Mouse (Mus musculus) right cerebral cortex, postnatal 14 days (tissue): ENCODE measurements around the gene Atp10a.
A peak's percentile ranks its signal among the peaks of the same experiment; 100 is the strongest.

Source experiments
- DNase-seq: peaks from one replicate; pipeline ENCODE4 v3.0.0; 2022

Gene Atp10a

DNA sequence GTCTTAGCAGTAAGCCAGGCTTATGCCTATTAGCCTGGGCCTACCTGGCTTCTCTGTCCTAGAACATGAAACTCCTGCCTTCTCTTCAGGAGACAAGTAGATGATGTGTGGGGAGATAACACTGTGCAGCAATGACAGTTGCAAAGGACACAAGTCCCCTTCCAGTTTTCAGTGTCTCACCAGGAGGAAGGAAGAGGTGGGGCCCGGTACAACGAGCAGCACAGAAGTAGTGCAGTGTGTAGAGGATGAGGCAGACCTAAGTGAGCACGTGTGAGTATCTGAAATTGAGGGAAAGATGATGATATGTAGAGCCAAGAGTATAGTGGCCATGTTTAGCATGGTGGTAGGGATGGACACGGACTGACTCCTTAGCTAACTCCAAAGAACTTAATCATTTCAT is 86.0 kb downstream of the Atp10a start:
- no peak for DNase-seq

DNA sequence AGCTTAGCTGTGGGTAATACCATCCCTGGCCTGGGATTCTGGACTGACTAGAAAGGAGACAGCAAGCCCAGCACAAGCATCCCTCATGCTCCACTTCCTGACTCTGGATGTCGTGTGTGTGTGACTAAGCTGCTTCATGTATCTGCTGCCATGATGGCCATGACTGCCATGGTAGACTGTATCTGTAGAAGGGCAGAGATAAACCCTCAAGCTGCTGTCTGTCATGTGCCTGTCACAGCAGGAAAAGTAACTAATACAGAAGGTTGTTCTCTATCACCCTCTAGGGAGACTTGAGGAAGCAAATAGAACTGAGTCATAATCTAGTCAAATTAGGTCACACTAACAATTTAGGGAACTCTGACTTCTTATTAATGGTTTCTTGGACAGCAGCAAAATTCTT is 86.7 kb downstream of the Atp10a start:
- DNase-seq, result no peak

- DNase-seq, result no peak
These were observed 87.7 kb downstream of the Atp10a start for GRCm38 (mm10) chr7:58743362-58744320.

DNA sequence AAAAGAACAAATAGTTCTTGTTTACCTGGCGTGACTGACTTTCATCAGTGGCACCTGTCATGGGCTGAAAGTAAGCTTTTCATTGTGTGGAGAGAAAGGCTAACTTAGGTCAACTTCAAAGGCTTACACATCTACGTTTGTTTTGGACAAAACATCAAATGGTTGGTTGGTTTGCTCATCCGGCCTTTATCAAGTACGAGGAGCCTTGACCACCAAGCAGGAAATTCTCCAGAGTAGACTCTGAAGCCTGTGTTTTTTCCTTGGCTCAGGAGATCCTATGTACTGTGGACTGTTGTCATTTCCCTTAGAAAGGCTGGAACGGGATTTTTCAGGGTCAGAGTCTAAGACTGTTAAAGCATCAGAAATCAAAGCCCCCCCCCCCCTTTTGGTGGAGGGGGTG is 90.9 kb downstream of the Atp10a start:
- DNase-seq, result no peak

DNA sequence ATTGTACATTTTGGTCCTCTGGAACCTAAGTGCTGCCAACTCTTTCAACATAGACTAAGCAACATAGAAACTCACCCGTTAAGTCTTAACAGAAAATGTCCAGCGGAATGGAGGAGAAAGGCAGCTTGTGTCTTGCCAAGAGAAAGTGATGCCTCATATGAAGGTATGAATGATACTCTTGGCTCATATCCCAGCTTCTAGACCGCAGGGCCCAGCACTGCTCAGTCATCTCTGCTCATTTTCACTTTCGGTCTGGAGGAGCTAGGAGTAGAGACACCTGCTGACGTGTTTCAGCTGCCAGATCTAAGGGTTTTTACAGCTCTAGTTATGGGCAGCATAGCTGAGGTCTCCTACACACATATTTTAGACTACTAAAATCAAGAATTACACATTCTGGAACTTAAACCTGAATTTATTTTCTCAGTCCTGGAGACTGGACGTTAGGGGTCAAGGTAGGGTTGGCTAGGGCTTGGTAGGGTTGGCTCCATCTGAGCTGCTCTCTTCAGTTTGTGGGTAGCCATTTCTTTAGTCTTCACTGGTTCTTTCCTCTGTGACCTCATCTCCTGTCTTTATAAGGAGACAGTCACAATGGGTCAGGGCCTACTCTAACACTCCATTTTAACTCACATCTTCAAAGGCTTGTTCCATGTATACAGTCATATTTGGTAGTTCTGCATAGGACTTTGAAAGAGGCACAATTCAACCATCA is 94.1 kb downstream of the Atp10a start:
- no peak for DNase-seq

GRCm38 (mm10) chr7:58752041-58752440 is 96.1 kb downstream of the Atp10a start:
- no peak for DNase-seq

GRCm38 (mm10) chr7:58754076-58754475 is 98.1 kb downstream of the Atp10a start:
- no peak for DNase-seq

GRCm38 (mm10) chr7:58754536-58754935 is 98.6 kb downstream of the Atp10a start:
- no peak for DNase-seq

GRCm38 (mm10) chr7:58755083-58755482 is 99.1 kb downstream of the Atp10a start:
- DNase-seq, result no peak

DNA sequence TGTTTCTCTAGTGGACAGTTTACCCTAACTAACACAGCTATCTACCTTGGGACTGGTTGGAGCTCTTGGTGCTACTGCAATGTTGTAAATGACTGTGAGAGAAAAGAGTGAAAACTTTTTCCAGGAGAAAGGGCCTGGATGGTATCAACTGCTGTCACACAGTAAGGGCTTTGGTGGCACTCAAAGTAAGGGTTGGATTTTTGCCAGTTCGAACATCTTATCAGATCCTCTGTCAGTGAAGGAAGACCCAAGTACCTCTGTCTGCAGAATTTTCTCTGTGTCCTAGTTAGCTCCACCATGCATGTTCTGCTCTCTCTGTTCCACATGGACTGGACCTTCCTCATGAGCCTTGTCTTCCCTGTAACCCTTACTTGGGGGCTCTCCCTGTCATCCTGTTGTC is 99.9 kb downstream of the Atp10a start:
- no peak for DNase-seq

DNA sequence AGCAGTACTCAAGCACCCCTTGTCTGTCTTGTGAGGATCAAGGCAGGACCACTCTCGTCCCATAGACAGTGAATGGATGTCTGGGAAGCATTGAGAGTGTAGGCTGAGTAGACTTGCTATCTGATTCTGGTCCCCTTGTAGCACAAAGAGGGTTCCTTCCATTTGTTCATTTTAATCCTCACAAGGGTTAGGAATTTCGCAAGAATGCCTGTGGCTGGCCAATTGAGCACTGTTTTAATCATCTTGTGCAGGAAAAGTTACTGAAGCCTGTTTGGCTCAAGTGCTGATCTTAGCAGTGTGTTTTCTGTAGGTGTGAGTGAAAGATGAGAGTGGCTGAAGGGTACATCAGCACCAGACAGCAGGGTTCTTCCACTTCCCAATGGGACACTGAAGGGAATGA is 101.4 kb downstream of the Atp10a start:
- no peak for DNase-seq

DNA sequence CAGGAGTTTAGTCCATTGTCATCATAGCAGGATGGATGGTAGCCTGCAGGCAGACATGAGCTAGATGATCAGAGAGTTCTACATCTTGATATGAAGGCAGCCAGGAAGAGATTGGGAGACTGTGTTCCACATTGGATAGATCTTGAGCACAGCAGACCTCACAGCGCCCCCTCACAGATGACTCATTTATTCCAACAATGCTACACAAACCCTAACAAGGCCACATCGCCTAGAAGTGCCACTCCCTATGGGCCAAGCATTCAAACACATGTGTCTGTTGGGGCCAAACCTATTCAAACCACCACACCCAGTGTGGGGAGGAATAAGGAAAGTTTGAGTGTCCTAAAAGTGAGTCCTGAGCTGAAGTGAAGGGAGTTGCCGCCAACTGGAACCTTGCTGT is 102.4 kb downstream of the Atp10a start:
- no peak for DNase-seq

GRCm38 (mm10) chr7:58759265-58759664 is 103.3 kb downstream of the Atp10a start:
- DNase-seq, result no peak

GRCm38 (mm10) chr7:58767257-58767656 is 111.3 kb downstream of the Atp10a start:
- DNase-seq, result peak; percentile 68

DNA sequence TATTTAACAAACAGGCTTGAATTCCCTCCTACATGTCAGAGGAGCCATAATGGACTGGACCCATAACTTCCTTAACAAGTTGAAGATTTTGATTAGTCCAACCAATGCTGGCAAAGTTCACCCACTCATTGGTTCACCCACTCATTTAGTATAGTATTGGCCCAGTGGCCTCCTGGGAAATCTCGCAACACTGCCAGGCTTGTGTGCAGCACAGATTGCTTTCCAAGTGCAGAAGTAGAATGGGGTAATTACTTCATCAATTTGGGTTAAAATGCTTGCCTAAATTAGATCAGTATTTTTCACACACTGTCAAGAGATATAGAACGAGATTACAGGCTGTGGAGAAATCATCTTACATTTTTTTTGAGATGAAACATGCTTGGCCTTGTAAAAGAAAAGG is 112.3 kb downstream of the Atp10a start:
- no peak for DNase-seq

DNA sequence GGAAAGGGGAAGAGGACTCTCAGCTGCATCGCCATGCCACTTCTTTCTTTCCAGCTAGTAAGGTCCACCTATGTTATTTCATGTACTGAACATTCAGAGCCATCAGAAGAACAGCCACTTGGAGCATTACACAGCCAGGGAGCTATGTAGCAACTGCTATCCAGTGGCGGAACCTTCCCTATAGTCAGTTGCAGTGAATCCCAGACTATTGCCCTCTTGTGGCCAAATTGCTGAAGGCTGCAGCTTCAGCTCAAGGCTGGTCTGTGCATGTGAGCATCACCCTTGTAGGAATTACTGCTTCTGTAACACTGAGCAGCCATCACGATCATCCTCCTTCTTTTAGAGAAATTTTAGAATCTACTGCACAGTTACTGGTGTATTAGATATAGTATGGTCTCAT is 114.3 kb downstream of the Atp10a start:
- DNase-seq, result peak; percentile 25

DNA sequence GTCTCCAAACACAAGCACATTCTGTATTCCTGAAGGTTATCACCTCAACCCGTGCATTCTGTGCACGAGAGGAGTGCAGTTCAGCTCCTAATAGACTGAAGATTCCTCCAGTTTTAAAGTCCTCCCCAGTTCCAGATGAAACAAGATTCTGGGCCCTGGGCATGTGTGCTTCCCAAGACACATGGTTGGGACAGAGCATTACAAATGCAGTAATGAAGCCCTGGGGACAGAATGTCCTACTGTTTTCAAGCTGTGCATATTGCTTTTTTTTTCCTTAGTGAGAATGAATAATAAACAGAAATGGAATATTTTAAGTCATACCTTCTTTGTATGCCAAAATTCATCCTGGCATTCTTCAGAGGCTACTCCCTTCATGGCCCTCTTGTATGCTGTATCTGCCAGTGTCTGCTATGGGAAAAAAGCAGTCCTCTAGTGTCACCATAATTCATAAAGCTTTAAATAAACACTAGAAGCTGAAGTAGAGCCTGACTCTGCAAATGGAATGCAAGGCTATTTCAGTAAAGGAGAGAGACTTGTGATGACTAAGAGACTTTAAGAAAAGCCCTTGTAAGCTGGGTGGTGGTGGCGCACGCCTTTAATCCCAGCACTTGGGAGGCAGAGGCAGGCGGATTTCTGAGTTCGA is 116.2 kb downstream of the Atp10a start:
- DNase-seq, result no peak

GRCm38 (mm10) chr7:58779146-58779545 is 123.2 kb downstream of the Atp10a start:
- DNase-seq, result no peak

- no peak for DNase-seq
These were observed 131.0 kb downstream of the Atp10a start for GRCm38 (mm10) chr7:58786986-58787385.

GRCm38 (mm10) chr7:58787585-58787984 is 131.6 kb downstream of the Atp10a start:
- no peak for DNase-seq

DNA sequence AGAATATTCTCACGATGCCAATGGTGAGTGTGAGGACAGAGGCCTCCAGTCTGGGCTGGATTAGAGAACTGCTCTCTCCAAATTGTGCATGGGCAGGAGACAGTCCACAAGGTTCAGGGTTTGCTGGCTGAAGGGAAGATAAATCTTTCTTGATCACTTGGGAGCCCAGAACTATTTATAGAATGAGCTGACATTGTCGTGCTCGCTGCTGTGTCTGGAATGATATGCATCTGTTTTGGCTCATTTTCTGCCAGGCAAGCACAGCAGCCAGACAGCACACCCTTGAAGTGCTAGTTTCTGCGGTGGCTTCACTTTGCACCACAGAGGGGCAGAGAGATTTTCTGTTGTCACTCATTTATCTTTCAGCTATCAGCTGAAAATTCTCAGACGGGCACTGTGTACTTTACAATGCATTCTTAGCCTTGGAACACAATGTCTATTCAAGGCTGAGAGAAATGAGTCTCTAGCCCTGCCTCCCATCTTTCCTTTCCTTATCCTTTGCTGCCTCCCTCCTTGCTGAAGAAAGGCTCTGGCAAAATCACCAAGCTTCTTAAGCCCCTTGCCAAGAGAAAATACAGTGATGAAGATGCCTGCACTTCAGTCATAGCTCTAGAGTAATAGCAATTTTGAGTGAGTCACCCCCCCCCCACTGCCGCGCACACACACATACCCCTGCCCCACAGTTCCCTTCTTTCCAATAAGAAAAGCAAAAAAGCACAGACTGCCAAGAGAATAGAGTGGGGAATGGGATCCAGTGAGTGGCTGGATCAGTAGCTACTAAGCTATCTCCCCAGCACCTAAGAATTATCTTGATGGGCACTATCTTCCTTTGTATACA is 132.7 kb downstream of the Atp10a start:
- DNase-seq, result no peak

DNA sequence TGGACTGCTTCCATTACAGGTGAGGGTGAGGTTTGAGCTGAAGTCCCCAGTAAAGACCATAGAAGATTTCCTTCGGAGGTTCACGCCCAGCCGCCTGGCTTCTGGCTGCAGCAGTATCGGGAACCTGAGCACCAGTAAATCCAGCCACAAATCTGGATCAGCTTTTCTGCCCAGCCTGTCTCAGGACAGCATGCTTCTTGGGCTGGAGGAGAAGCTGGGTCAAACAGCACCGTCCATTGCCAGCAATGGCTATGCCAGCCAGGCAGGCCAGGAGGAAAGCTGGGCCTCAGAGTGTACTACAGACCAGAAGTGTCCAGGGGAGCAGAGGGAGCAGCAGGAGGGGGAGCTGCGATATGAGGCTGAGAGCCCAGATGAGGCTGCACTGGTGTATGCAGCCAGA is 141.3 kb downstream of the Atp10a start:
- DNase-seq, result no peak

DNA sequence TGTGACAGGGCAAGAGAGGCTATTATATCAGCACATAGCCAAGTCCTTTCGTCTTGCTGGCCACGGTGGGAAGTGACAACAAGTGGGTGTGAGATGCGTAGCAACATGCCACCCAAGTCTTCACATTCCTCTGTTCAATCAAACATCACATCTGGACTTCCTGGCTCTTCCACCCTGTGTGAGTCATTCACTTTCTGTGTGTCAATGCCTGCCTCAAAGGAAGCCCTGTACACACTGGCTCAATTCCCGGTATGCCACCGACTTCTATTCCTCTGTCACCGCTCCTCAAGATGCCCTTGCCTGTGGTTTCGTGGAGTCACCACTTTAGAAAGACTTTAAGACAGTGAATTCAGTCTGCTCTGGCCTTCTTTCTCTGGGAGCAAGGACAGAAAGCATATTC is 144.9 kb downstream of the Atp10a start:
- DNase-seq, result no peak
